Mouse (Mus musculus) bone marrow, adult 2 months (tissue): ENCODE measurements around the gene Mylk. TPM values are rescaled to one million over a fixed set of nuclear protein-coding genes. Genes with fewer than 3 reads are reported as not detected.

ENCODE experiments used
- H3K27ac ChIP-seq: fragments of 200-500 bp; 2 replicates; pipeline ENCODE4 v1.5.1; 2012; ENCODE audit warnings: low read depth, mild to moderate bottlenecking, control low read depth, inconsistent platforms, low read length; ENCODE audit not compliant: control insufficient read depth, poor library complexity, insufficient read depth
- H3K4me1 ChIP-seq: fragments of 200-500 bp; 2 replicates; pipeline ENCODE4 v1.6.1; 2011; ENCODE audit warnings: low read length; ENCODE audit not compliant: control insufficient read depth, insufficient read depth
- H3K4me3 ChIP-seq: fragments of 200-500 bp; replicated peaks from 2 replicates; pipeline ENCODE3; 2011; ENCODE audit warnings: mild to moderate bottlenecking, low read depth, low read length, control low read depth; ENCODE audit not compliant: control insufficient read depth
- CTCF ChIP-seq: fragments of 200-500 bp; IDR thresholded peaks from 2 replicates; pipeline ENCODE4 v1.5.1; 2011; ENCODE audit warnings: low read length, control low read depth; ENCODE audit not compliant: control insufficient read depth, insufficient read depth
- POLR2A ChIP-seq: fragments of 200-500 bp; IDR thresholded peaks from 2 replicates; pipeline ENCODE4 v1.6.1; 2011; ENCODE audit warnings: low read depth, mild to moderate bottlenecking, control low read depth, low read length, borderline replicate concordance; ENCODE audit not compliant: control insufficient read depth
- WGBS: fragments of 180-500 bp; shearing (Covaris S2); methylation state at CpG from one replicate; pipeline ENCODE4 v1.1.7; 2018; 5-methylcytosine and 5-hydroxymethylcytosine counted together
- polyA plus RNA-seq: library from polyadenylated mRNA; stranded (reverse); fragments of >200 nt; gene quantifications from 2 replicates; pipeline ENCODE4 v1.2.4, GENCODE M21; 2011; ENCODE audit warnings: low replicate concordance; ENCODE audit not compliant: missing spikeins, insufficient read depth, insufficient read length

Gene Mylk
- polyA plus RNA-seq, 1 experiment = 22.2 TPM

DNA sequence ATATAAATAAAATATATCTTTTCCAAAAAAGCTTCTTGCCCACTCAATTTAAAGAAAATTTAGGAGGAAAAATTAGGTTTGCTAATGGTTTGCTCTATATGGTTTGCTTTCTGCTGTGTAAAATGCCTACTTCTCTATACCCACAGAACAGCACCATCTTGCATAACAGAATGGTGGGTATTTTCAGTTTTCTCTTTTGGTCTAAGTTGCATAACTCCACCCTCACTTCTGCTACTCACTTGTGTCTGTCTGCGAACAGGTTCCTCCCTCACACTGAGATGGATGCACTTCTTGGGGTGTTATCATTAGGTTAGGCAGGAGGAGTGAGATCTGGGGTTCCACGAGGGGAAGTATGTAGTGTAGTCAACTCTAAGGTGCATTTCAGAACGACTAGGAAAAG lies 68.6 kb downstream of the Mylk start:
- 28% methylated on average over 3 of the region's 3 CpGs for WGBS
- Histone ChIP-seq H3K4me1 (peaks cover 1% of the 10 kb centered on the region), H3K27ac (no peak overlapping the region), H3K4me3 (no peak overlapping the region)
- TF ChIP-seq POLR2A (no peak), CTCF (no peak)

DNA sequence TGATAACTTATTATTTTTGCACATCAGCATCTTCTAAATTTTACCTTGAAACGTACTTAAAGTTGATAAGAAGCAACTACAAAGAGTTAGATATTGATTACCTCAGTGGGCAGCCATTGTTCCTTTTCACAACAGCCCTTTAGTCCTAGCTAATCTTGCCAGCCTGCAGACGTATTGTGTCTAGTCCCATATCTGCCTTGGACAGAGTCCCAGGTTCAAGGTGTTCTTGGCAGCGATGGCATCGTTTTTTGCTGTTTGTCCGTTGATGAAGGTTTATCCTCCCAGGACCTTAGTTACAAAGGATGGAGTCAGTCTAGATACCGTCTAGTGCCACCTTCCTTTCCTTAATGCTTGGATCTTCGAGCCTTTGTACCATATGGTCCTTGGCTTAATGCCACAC lies 69.6 kb downstream of the Mylk start:
- no peak for TF ChIP-seq CTCF
- no peak for TF ChIP-seq POLR2A
- no peak overlapping the region for H3K27ac ChIP-seq
- peaks cover 1% of the 10 kb centered on the region for H3K4me1 ChIP-seq
- H3K4me3 ChIP-seq = no peak overlapping the region
- 75% methylated on average over 7 of the region's 7 CpGs for WGBS

DNA sequence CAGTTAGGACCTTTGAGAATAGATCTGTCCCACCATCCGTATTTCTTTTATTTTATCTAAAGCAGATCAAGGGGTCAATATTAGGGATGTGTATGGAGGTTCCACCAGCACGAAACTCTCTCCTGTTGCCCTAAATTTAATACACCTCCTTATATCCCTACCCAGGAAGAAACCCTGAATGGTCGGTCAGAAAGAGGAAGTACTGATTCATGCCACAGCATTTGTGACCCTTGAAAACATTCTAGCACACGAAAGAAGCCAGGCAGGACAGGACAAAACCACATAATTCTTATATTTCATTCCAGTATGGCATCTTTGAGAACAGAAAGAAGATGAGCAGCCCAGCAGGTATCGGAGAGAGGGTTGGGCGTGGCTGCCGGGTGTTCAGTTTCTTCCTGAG lies 71.5 kb downstream of the Mylk start:
- 41% methylated on average over 7 of the region's 7 CpGs for WGBS
- Histone ChIP-seq H3K4me3 (no peak overlapping the region), H3K27ac (no peak overlapping the region), H3K4me1 (peaks cover 1% of the 10 kb centered on the region)
- no peak for TF ChIP-seq POLR2A
- TF ChIP-seq CTCF = no peak

DNA sequence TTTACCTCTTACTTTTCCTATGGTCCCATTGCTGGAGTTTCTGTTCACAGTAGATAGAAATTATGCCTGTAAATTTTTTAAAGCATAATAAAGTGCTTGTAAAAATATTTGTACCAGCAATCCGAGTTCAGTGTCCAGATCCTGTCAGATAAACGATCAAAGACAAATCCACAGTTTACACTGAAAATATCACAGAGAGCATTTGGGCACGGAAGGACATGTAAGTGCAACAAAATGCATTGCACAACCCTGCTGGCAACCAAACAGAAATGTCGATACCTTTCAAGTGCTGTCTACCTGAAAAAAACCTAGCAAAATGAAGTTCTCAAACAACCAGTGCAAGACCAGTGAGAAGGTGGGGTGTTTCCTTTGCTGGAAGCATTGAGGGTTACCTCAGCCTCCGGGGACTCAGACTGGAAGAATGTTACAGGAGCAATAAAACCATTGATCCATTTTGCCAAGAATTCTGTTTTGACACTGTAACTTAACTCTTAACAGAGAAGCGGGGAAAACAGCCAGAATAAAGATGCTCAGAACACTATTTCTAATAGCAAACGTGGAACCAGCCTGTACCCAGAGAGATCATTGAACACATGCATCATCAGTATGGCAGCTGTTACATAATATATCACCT lies 80.2 kb downstream of the Mylk start:
- no peaks in the 10 kb centered on the region for H3K4me1 ChIP-seq
- no peak overlapping the region for H3K4me3 ChIP-seq
- H3K27ac ChIP-seq = no peak overlapping the region
- TF ChIP-seq POLR2A = no peak
- no peak for TF ChIP-seq CTCF
- WGBS = 69% methylated on average over 7 of the region's 7 CpGs

DNA sequence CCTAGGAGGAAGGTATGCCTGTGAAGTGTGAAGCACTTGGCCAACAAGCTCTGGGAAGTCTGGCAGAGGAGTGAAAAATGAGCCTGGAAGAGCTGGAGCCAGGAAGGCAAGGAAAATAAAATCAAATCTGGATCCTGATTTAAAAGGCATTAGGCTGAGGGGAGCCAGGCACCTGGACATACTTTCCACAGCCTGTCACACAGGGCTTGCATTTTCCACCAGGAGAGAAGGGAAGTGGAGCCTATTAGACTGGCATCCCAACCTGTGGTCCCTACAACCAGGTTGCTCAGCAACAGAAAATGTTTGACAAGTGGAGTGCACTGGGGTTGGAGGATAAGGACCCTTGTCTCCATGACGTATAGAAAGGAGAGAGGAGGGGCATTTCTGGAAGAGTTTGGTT lies 89.5 kb downstream of the Mylk start:
- Histone ChIP-seq H3K4me3 (no peak overlapping the region), H3K4me1 (no peaks in the 10 kb centered on the region), H3K27ac (no peak overlapping the region)
- WGBS = 73% methylated on average over 1 of the region's 1 CpGs
- TF ChIP-seq CTCF = no peak
- TF ChIP-seq POLR2A = no peak

DNA sequence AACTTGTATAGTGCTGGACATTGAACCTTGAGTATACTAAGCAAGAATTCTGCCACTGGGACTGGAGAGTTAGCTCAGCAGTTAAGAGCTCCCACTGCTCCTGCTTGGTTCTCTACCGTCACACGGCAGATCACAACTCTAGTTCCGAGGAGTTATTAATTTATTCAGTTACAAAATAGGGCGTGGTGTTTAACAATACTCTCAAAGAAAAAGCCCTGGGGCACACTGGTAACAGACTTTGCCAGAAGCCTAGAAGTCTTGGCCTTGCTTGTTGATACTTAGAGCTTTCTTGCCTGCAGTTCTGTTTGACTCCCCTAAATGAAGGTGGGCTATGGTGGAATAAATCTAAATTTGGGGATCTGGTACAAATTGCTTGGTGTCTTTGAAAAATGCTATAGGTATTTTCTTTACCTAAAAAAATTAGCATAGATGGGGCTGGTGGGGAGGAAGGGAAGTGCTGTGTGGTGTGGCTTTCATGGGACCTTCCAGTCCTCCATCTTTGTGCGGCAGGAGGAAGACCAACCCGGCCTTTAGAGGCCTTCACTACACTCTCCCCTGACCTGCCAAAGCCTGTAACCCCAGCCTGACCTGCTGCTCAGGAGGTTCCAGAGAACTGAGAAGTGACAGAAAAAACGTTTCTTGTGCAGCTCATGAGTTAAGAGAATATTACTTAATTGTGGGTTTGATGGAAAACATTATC lies 94.1 kb downstream of the Mylk start:
- Histone ChIP-seq H3K4me3 (no peak overlapping the region), H3K27ac (no peak overlapping the region), H3K4me1 (no peaks in the 10 kb centered on the region)
- TF ChIP-seq CTCF = no peak
- TF ChIP-seq POLR2A = no peak
- 76% methylated on average over 7 of the region's 7 CpGs for WGBS

DNA sequence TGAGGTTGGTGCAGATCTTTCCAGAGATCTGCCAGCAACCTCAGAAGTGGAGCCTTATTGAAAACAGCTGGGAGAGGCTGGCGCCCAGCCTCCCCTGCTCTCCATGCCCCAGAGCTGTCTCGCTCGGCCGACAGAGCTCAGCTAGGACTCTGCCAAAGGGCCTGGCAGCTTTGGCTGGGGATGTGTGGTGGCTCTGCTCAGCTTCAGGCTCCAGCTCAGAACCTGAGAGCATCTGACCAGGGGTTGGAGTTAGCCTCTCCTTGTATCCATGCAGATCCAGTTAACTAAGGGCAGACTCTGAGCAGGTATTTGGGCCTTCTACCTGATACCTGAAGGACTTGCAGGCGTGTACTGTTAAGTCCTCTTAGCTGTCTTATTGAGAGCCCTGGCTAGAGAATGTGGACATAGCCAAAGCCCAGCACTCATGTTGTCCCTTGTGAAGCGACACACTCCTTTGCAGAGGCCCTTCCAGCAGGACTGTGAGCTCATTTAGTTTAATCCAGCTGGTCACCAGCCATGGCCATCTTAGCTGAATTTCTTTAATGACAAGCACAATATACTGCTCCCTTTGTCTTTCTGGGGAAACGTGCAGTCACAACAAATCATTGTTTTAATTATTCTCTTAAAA lies 94.8 kb downstream of the Mylk start:
- Histone ChIP-seq H3K27ac (no peak overlapping the region), H3K4me1 (no peaks in the 10 kb centered on the region), H3K4me3 (no peak overlapping the region)
- WGBS = 77% methylated on average over 7 of the region's 7 CpGs
- TF ChIP-seq POLR2A (no peak), CTCF (no peak)

DNA sequence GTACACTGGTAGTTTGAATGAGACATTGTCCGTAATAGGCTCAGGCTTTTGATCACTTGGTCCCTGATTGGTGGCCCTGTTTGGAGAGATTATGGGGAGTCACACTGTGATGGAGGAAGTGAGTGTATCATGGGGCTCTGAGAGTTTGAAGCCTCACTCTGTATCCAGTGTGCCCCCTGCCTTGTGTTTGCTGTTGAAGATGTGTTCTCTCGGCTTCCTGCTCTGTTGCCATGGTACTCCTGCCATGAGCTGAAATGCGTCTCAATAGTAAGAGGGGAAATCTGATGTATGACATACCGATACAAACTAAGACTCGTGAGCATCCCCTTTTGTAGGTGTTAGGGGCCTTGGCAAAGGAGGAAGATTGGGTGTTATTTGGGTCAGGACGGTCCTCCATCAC lies 99.8 kb downstream of the Mylk start:
- Histone ChIP-seq H3K27ac (no peak overlapping the region), H3K4me1 (no peaks in the 10 kb centered on the region), H3K4me3 (no peak overlapping the region)
- no peak for TF ChIP-seq CTCF
- no peak for TF ChIP-seq POLR2A
- WGBS = 82% methylated on average over 6 of the region's 6 CpGs

DNA sequence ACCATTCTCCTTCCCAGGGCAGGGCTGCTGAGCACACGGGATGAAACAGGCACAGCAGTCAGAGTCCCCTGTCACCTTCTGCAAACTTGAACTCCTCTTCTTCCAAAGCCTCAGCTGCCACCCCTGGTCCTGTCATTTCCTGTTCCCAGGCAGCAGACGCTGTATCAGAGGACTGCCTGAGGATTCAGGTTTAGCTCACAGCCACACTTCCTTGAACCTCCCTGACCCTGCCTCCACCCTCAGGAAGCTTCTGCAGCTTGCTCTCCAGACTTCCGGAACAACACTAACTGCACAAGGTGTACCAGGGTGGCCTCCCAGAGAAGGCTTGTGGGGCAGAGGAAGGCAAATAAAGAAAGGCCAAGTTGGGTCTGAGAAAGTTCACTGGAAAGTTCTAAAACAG lies 102.6 kb downstream of the Mylk start:
- 23% methylated on average over 3 of the region's 3 CpGs for WGBS
- no peak for TF ChIP-seq POLR2A
- TF ChIP-seq CTCF = no peak
- Histone ChIP-seq H3K4me1 (no peaks in the 10 kb centered on the region), H3K27ac (no peak overlapping the region), H3K4me3 (no peak overlapping the region)
